Mouse (Mus musculus) midbrain, embryonic 11.5 days (tissue): ENCODE data around the gene Lad1. TPM values are rescaled to one million over a fixed set of nuclear protein-coding genes. Genes with fewer than 3 reads are reported as not detected.

Experiments
- ATAC-seq: fragments of 200-750 bp; cut with Nextera tagmentation; 2 replicates; pipeline ENCODE4 v1.8.0; 2017; ENCODE audit warnings: moderate TSS enrichment, moderate library complexity; ENCODE audit not compliant: low FRiP score
- DNase-seq: peaks from one replicate; pipeline ENCODE4 v3.0.0; 2015; ENCODE audit warnings: low spot score; ENCODE audit errors: missing footprints
- H3K27ac ChIP-seq: fragments of 300-500 bp; sonication (generic); 2 replicates; pipeline ENCODE4 v1.5.1; 2014; ENCODE audit warnings: low read depth, low read length
- H3K27me3 ChIP-seq: fragments of 300-500 bp; sonication (generic); 2 replicates; pipeline ENCODE4 v1.6.1; 2014; ENCODE audit warnings: mild to moderate bottlenecking, low read length, moderate library complexity, mixed read lengths; ENCODE audit not compliant: control insufficient read depth, insufficient read depth
- H3K36me3 ChIP-seq: fragments of 300-500 bp; sonication (generic); 2 replicates; pipeline ENCODE4 v1.6.1; 2014; ENCODE audit warnings: mild to moderate bottlenecking, low read length, moderate library complexity, mixed read lengths; ENCODE audit not compliant: control insufficient read depth, insufficient read depth
- H3K4me1 ChIP-seq: fragments of 300-500 bp; sonication (generic); 2 replicates; pipeline ENCODE4 v1.6.1; 2014; ENCODE audit warnings: low read length; ENCODE audit not compliant: control insufficient read depth, insufficient read depth
- H3K4me2 ChIP-seq: fragments of 300-500 bp; sonication (generic); 2 replicates; pipeline ENCODE4 v1.6.1; 2014; ENCODE audit warnings: mild to moderate bottlenecking, moderate library complexity
- H3K4me3 ChIP-seq: fragments of 300-500 bp; sonication (generic); 2 replicates; pipeline ENCODE4 v1.5.1; 2014; ENCODE audit warnings: low read depth, low read length
- H3K9ac ChIP-seq: fragments of 300-500 bp; sonication (generic); 2 replicates; pipeline ENCODE4 v1.6.1; 2014; ENCODE audit warnings: low read length
- H3K9me3 ChIP-seq: fragments of 300-500 bp; sonication (generic); 2 replicates; pipeline ENCODE4 v1.6.1; 2016; ENCODE audit warnings: low read length; ENCODE audit not compliant: control insufficient read depth
- WGBS: fragments of 180-500 bp; shearing (Covaris S2); extraction: QIAGEN DNeasy Blood & Tissue Kit; methylation state at CpG from one replicate; pipeline ENCODE4 v1.1.7; 2014; 5-methylcytosine and 5-hydroxymethylcytosine counted together
- polyA plus RNA-seq: library from polyadenylated mRNA; unstranded; fragments of >200 nt; fragmentation: Nextera tagmentation; extraction: Ambion mirVana; gene quantifications from 2 replicates; pipeline ENCODE4 v1.2.1, GENCODE M21; 2014

Lad1 gene
- polyA plus RNA-seq, 1 experiment from 2014 or later: 0.36 TPM

GRCm38 (mm10) chr1:135858533-135858932 lies 40.1 kb downstream of the Lad1 start:
- Histone ChIP-seq H3K36me3 (no peaks in the 10 kb centered on the region), H3K9me3 (no peaks in the 10 kb centered on the region)
- no peak for ATAC-seq

GRCm38 (mm10) chr1:135861091-135861490 lies 42.7 kb downstream of the Lad1 start:
- Histone ChIP-seq H3K27ac (no peak overlapping the region), H3K36me3 (no peaks in the 10 kb centered on the region), H3K27me3 (no peaks in the 10 kb centered on the region; the same call in 1 of the 2 replicates), H3K4me1 (no peaks in the 10 kb centered on the region), H3K9ac (no peak overlapping the region), H3K4me3 (no peak overlapping the region), H3K9me3 (no peaks in the 10 kb centered on the region), H3K4me2 (no peak overlapping the region)
- 84% methylated on average over 5 of the region's 5 CpGs for WGBS
- ATAC-seq: no peak
- no peak for DNase-seq

More at GRCm38 (mm10) chr1:135858533-135858932, 40.1 kb downstream of the Lad1 start:
- no peak overlapping the region for H3K4me3 ChIP-seq
- no peak overlapping the region for H3K4me2 ChIP-seq
- no peak overlapping the region for H3K27ac ChIP-seq
- no peak for DNase-seq
- no peak overlapping the region for H3K9ac ChIP-seq
- H3K4me1 ChIP-seq: no peaks in the 10 kb centered on the region
- no peaks in the 10 kb centered on the region for H3K27me3 ChIP-seq
- 89% methylated on average over 7 of the region's 7 CpGs for WGBS

GRCm38 (mm10) chr1:135861980-135862552 lies 43.7 kb downstream of the Lad1 start:
- H3K4me2 ChIP-seq: no peak overlapping the region

GRCm38 (mm10) chr1:135862561-135862960 lies 44.2 kb downstream of the Lad1 start:
- DNase-seq (no peak), ATAC-seq (no peak)
- no peak overlapping the region for H3K4me2 ChIP-seq
- no peaks in the 10 kb centered on the region for H3K4me1 ChIP-seq
- H3K27me3 ChIP-seq: no peaks in the 10 kb centered on the region; the same call in 1 of the 2 replicates
- H3K36me3 ChIP-seq: no peaks in the 10 kb centered on the region
- no peaks in the 10 kb centered on the region for H3K9me3 ChIP-seq
- WGBS: 81% methylated on average over 5 of the region's 5 CpGs
- no peak overlapping the region for H3K27ac ChIP-seq
- no peak overlapping the region for H3K9ac ChIP-seq
- no peak overlapping the region for H3K4me3 ChIP-seq

More at GRCm38 (mm10) chr1:135861980-135862552, 43.7 kb downstream of the Lad1 start:
- Histone ChIP-seq H3K4me1 (no peaks in the 10 kb centered on the region), H3K9me3 (no peaks in the 10 kb centered on the region), H3K36me3 (no peaks in the 10 kb centered on the region), H3K9ac (no peak overlapping the region), H3K4me3 (no peak overlapping the region), H3K27me3 (no peaks in the 10 kb centered on the region; the same call in 1 of the 2 replicates), H3K27ac (no peak overlapping the region)
- ATAC-seq (no peak), DNase-seq (no peak)
- WGBS: 82% methylated on average over 9 of the region's 9 CpGs

GRCm38 (mm10) chr1:135863786-135864335 lies 45.5 kb downstream of the Lad1 start:
- H3K4me3 ChIP-seq: no peak overlapping the region
- ATAC-seq: no peak
- H3K36me3 ChIP-seq: no peaks in the 10 kb centered on the region
- H3K9ac ChIP-seq: no peak overlapping the region
- H3K4me2 ChIP-seq: no peak overlapping the region
- no peaks in the 10 kb centered on the region for H3K4me1 ChIP-seq
- no peak for DNase-seq
- WGBS: 84% methylated on average over 9 of the region's 9 CpGs
- H3K9me3 ChIP-seq: no peaks in the 10 kb centered on the region
- H3K27me3 ChIP-seq: no peaks in the 10 kb centered on the region; the same call in 1 of the 2 replicates
- no peak overlapping the region for H3K27ac ChIP-seq

GRCm38 (mm10) chr1:135864830-135865229 lies 46.4 kb downstream of the Lad1 start:
- Histone ChIP-seq H3K9ac (no peak overlapping the region), H3K27ac (no peak overlapping the region), H3K4me2 (no peak overlapping the region), H3K4me3 (no peak overlapping the region), H3K4me1 (no peaks in the 10 kb centered on the region), H3K36me3 (no peaks in the 10 kb centered on the region), H3K9me3 (no peaks in the 10 kb centered on the region), H3K27me3 (no peaks in the 10 kb centered on the region; the same call in 1 of the 2 replicates)
- ATAC-seq (no peak), DNase-seq (no peak)
- WGBS: 87% methylated on average over 6 of the region's 6 CpGs

GRCm38 (mm10) chr1:135865518-135866194 lies 47.3 kb downstream of the Lad1 start:
- Histone ChIP-seq H3K4me2 (no peak overlapping the region), H3K9ac (no peak overlapping the region), H3K4me1 (no peaks in the 10 kb centered on the region), H3K27ac (no peak overlapping the region), H3K36me3 (no peaks in the 10 kb centered on the region), H3K27me3 (no peaks in the 10 kb centered on the region; the same call in 1 of the 2 replicates), H3K4me3 (no peak overlapping the region), H3K9me3 (no peaks in the 10 kb centered on the region)
- DNase-seq (peak; percentile 98), ATAC-seq (peak; percentile 74)
- 53% methylated on average over 19 of the region's 19 CpGs for WGBS

- 87% methylated on average over 6 of the region's 6 CpGs for WGBS
- no peak overlapping the region for H3K9ac ChIP-seq
These were observed 50.2 kb downstream of the Lad1 start for GRCm38 (mm10) chr1:135868570-135868969.

GRCm38 (mm10) chr1:135872991-135873390 lies 54.6 kb downstream of the Lad1 start:
- DNase-seq: no peak
- Histone ChIP-seq H3K9ac (no peak overlapping the region), H3K27ac (no peak overlapping the region), H3K36me3 (no peaks in the 10 kb centered on the region), H3K27me3 (no peaks in the 10 kb centered on the region), H3K4me2 (no peak overlapping the region), H3K4me1 (no peaks in the 10 kb centered on the region), H3K4me3 (no peak overlapping the region), H3K9me3 (no peaks in the 10 kb centered on the region)
- no peak for ATAC-seq
- WGBS: 91% methylated on average over 4 of the region's 4 CpGs

More at GRCm38 (mm10) chr1:135868570-135868969, 50.2 kb downstream of the Lad1 start:
- ATAC-seq (no peak), DNase-seq (no peak)
- H3K4me3 ChIP-seq: no peak overlapping the region
- H3K36me3 ChIP-seq: no peaks in the 10 kb centered on the region
- H3K9me3 ChIP-seq: no peaks in the 10 kb centered on the region
- no peak overlapping the region for H3K4me2 ChIP-seq
- H3K27me3 ChIP-seq: no peaks in the 10 kb centered on the region; the same call in 1 of the 2 replicates
- H3K4me1 ChIP-seq: no peaks in the 10 kb centered on the region
- no peak overlapping the region for H3K27ac ChIP-seq
